Mouse (Mus musculus): ENCODE results near the gene Cyp8b1. TPM values are rescaled to one million over a fixed set of nuclear protein-coding genes. Genes with fewer than 3 reads are reported as not detected.

Gene Cyp8b1
- polyA plus RNA-seq, 1 experiment, result not detected

DNA sequence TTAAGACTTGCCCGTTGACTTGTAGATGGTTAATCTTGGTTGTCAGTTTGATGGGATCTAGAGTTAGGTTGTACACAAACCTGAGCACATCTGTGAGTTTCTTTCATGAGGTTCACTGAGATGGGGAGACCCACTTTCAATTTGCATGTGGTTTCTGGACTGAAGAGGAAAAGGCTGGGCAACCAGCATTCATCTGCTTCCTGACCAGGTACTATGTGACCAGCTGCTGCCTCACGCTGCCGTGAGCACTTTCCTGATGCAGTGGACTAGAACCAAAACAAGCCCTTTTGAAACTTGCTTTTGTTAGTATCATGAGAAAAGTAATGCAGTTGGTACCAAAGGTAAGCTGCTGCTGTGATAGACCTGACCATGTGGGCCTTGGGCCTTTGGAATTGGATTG, 26.9 kb upstream of the Cyp8b1 start:
- TF ChIP-seq TAL1 (IDR thresholded peaks at IDR 0.05; ENCODE audit: low read length) (no peak), GATA1 (IDR thresholded peaks at IDR 0.05; ENCODE audit: low read length) (no peak)
- H3K27me3 ChIP-seq (ENCODE audit: control insufficient read depth), result no peaks in the 10 kb centered on the region
- H3K4me3 ChIP-seq (replicated peaks), result no peak overlapping the region
- peaks cover 5% of the 10 kb centered on the region for H3K36me3 ChIP-seq (ENCODE audit: control insufficient read depth)
- peaks cover 4% of the 10 kb centered on the region for H3K4me1 ChIP-seq (ENCODE audit: control insufficient read depth)
- H3K9me3 ChIP-seq (ENCODE audit: control insufficient read depth, low read length), result no peaks in the 10 kb centered on the region

DNA sequence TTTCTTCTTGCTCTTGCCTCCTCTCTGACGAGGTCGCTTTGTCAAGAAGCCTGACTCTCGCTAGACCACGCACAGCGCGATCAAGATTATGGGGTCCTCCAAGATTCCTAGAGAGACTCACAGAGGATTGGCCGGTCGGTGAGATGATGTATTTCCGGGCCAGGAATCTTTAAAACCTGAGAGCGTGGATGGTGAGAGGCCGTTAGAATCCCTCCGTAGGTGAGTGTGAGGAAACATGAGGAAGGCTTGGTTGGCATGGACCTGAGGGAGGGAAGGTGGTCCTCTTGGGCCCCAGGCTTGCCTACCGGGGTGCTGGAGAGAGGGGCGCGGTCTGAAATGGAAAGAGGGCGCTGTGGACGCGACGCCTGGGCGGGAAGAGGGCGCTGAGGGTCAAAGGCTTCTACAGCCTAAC, 21.8 kb upstream of the Cyp8b1 start:
- Histone ChIP-seq H3K9me3 (ENCODE audit: control insufficient read depth, low read length) (no peaks in the 10 kb centered on the region), H3K4me3 (replicated peaks) (peak overlapping the region; percentile 63)
- no peak for TF ChIP-seq TAL1 (IDR thresholded peaks at IDR 0.05; ENCODE audit: low read length)
- TF ChIP-seq GATA1 (IDR thresholded peaks at IDR 0.05; ENCODE audit: low read length), result no peak

DNA sequence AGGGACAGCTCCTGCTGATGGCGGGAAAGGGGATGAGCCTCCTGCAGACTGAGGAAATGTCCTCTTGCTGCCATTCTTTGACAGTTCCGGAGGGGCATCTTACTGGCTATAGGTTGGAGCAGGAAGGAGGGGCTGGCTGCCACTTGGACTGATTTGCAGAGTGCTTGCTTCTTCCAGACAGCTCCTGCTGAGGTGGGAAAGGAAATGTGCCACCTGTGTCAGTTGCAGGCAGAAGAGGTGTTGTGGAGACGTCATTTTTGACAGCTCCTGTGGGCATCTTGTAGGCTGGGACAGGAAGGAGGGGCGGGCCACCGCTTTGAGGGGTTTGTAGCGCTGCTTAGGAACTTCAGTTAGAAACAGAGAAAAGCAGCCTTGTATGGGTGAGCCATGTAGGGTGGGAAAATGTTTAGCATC, 21.4 kb upstream of the Cyp8b1 start:
- H3K36me3 ChIP-seq (ENCODE audit: control insufficient read depth), result peaks cover 3% of the 10 kb centered on the region
- no peaks in the 10 kb centered on the region for H3K9me3 ChIP-seq (ENCODE audit: control insufficient read depth, low read length)
- TF ChIP-seq GATA1 (IDR thresholded peaks at IDR 0.05; ENCODE audit: low read length), result no peak
- TF ChIP-seq TAL1 (IDR thresholded peaks at IDR 0.05; ENCODE audit: low read length), result no peak
- peak overlapping the region; percentile 63 for H3K4me3 ChIP-seq (replicated peaks)
- peaks cover 12% of the 10 kb centered on the region for H3K4me1 ChIP-seq (ENCODE audit: control insufficient read depth)
- H3K27me3 ChIP-seq (ENCODE audit: control insufficient read depth), result no peaks in the 10 kb centered on the region

More for the DNA sequence above, 21.8 kb upstream of the Cyp8b1 start:
- Histone ChIP-seq H3K4me1 (ENCODE audit: control insufficient read depth) (peaks cover 12% of the 10 kb centered on the region), H3K27me3 (ENCODE audit: control insufficient read depth) (no peaks in the 10 kb centered on the region), H3K36me3 (ENCODE audit: control insufficient read depth) (peaks cover 3% of the 10 kb centered on the region)

DNA sequence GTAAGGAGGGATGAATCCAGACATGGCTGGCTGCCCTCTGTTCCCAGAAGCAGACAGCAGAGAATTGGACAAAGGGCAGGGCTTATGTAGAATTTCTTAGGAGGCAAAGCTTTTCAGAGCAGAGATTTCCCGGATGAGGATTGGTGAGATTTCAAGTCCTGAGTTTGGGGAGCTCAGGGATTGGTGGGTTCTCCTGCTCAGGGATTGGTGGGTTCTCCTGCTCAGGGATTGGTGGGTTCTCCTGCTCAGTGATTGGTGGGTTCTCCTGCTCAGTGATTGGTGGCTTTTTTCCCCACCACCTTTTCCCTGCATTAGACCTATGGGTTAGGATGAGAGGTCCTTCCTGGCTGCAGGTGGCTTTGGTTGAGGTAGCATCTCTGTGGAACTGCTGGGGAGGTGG, 20.8 kb upstream of the Cyp8b1 start:
- Histone ChIP-seq H3K4me3 (replicated peaks) (no peak overlapping the region), H3K27me3 (ENCODE audit: control insufficient read depth) (no peaks in the 10 kb centered on the region), H3K36me3 (ENCODE audit: control insufficient read depth) (peaks cover 3% of the 10 kb centered on the region), H3K9me3 (ENCODE audit: control insufficient read depth, low read length) (no peaks in the 10 kb centered on the region), H3K4me1 (ENCODE audit: control insufficient read depth) (peaks cover 12% of the 10 kb centered on the region)
- TF ChIP-seq GATA1 (IDR thresholded peaks at IDR 0.05; ENCODE audit: low read length), result no peak
- TF ChIP-seq TAL1 (IDR thresholded peaks at IDR 0.05; ENCODE audit: low read length), result no peak

DNA sequence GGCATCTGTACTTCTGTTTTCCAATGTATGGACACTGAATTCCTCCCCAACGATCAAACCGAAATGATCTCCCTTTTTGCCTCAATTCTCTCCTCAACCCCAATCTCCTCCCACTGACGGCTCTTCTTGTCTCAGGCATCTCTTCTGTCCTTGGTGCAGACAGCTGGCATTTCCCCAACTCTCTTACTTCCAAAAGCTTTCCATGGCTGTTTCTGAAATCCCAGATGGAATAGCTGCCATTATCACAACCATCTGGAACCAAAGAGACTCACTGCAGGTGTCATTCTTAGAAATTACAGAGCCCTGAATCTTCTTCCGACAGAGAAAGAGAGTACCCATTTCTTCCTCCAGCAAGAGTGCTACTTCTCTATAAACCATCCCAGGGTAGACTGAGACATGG, 18.8 kb upstream of the Cyp8b1 start:
- Histone ChIP-seq H3K27me3 (ENCODE audit: control insufficient read depth) (no peaks in the 10 kb centered on the region), H3K36me3 (ENCODE audit: control insufficient read depth) (no peaks in the 10 kb centered on the region; the same call in 1 of the 2 replicates)
- TF ChIP-seq TAL1 (IDR thresholded peaks at IDR 0.05; ENCODE audit: low read length) (no peak), GATA1 (IDR thresholded peaks at IDR 0.05; ENCODE audit: low read length) (no peak)

DNA sequence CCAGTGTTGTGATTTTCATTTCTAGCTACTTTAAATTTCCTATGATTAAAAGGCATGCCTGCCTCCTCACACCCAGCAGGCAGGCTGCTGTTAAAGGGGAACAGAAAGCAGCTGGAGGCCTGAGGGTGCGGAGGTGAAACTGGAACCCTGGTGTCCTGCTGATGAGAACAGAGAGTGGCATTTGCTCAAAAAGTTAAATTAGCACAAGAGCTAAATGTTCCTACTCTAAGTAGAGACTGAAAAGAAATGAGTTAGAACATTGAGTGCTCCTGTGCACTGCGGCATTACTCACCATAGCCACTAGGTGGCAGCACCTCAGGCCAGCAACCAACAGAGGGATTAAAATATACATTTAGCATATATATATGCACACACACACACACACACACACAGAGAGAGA, 12.4 kb upstream of the Cyp8b1 start:
- Histone ChIP-seq H3K9me3 (ENCODE audit: control insufficient read depth, low read length) (no peaks in the 10 kb centered on the region), H3K4me1 (ENCODE audit: control insufficient read depth) (no peaks in the 10 kb centered on the region), H3K4me3 (replicated peaks) (no peak overlapping the region), H3K27me3 (ENCODE audit: control insufficient read depth) (no peaks in the 10 kb centered on the region), H3K36me3 (ENCODE audit: control insufficient read depth) (no peaks in the 10 kb centered on the region)
- TF ChIP-seq TAL1 (IDR thresholded peaks at IDR 0.05; ENCODE audit: low read length) (no peak), GATA1 (IDR thresholded peaks at IDR 0.05; ENCODE audit: low read length) (no peak)

More for the DNA sequence above, 18.8 kb upstream of the Cyp8b1 start:
- Histone ChIP-seq H3K9me3 (ENCODE audit: control insufficient read depth, low read length) (no peaks in the 10 kb centered on the region), H3K4me3 (replicated peaks) (no peak overlapping the region), H3K4me1 (ENCODE audit: control insufficient read depth) (peaks cover 12% of the 10 kb centered on the region)

DNA sequence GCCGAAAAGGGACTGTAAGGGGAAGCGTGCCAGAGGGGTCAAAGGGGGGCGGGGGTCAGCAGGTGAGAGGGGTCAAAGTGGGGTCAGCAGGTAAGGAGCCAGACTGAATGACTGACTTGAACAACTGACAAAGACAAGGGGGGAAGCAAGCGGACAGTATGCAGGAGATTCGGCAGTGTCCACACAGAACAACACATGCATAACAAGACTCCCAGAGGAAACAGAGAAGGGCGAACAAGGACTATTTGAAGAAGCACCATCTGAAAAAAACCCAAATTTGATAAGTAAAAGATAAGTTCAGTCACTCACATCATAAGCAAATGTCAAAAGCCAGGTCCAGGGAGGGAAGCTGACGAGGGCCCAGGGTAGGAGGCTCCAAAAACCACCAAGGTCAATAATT, 11.6 kb upstream of the Cyp8b1 start:
- TF ChIP-seq TAL1 (IDR thresholded peaks at IDR 0.05; ENCODE audit: low read length) (no peak), GATA1 (IDR thresholded peaks at IDR 0.05; ENCODE audit: low read length) (no peak)
- Histone ChIP-seq H3K4me1 (ENCODE audit: control insufficient read depth) (no peaks in the 10 kb centered on the region), H3K36me3 (ENCODE audit: control insufficient read depth) (no peaks in the 10 kb centered on the region), H3K4me3 (replicated peaks) (no peak overlapping the region), H3K27me3 (ENCODE audit: control insufficient read depth) (no peaks in the 10 kb centered on the region), H3K9me3 (ENCODE audit: control insufficient read depth, low read length) (no peaks in the 10 kb centered on the region)

DNA sequence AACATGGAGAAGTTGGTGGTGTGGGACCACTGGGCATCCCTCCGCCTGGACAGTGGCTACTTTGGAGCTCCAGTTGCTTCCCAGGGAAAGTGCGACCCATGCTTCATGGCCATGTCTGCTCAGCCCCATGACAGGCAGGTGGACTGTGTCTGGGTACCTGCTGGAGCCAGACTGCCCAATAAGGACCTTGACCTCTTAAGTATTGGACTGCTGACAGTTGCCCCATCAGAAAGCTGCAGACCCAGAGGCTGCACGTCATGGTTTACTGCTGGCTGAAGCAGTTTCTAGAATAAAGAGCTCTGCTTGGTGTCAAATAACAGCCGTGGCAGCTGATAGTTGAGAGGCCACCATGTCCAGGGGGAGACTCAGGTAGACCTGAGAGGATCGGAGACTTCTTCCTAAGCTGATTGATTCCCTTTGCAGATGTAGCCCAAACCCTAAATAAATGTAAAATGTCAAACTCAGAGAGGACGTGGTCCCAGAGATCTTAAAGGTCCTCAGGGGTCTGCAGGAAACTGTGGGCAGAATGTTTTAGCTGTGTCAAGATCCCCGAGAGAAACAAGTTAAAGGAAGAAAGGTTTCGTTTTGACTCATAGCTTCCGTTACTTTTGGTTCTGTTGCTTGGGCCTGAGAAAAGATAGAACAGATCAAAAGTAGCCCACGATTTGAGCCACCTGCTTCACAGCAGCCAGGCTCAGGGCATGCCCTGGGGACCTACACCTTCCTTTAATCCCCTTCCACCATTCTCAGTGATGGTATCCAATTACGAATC, 10.7 kb upstream of the Cyp8b1 start:
- TF ChIP-seq GATA1 (IDR thresholded peaks at IDR 0.05; ENCODE audit: low read length) (no peak), TAL1 (IDR thresholded peaks at IDR 0.05; ENCODE audit: low read length) (no peak)
- Histone ChIP-seq H3K4me1 (ENCODE audit: control insufficient read depth) (no peaks in the 10 kb centered on the region), H3K27me3 (ENCODE audit: control insufficient read depth) (no peaks in the 10 kb centered on the region), H3K36me3 (ENCODE audit: control insufficient read depth) (no peaks in the 10 kb centered on the region), H3K4me3 (replicated peaks) (no peak overlapping the region), H3K9me3 (ENCODE audit: control insufficient read depth, low read length) (no peaks in the 10 kb centered on the region)

DNA sequence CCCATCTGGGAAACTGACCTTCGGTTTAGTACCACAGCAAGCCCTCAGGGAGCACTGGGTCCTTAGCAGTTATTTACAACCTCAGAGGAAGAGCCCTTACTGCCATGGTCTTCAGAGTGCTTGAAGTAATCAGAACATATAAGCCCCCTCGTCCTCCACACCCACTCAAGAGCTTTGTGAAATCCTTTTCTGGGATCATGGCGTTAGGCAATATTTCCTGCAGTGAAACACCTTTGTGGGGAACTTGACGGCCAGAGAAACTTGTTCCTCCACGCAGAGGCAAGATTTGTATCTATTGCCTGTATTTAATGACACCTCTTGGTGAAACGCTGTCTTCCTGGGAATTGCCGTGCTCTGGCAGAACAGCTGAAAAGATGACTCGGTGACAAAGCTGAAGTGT, 9.9 kb upstream of the Cyp8b1 start:
- Histone ChIP-seq H3K4me3 (replicated peaks) (no peak overlapping the region), H3K9me3 (ENCODE audit: control insufficient read depth, low read length) (no peaks in the 10 kb centered on the region), H3K36me3 (ENCODE audit: control insufficient read depth) (no peaks in the 10 kb centered on the region), H3K4me1 (ENCODE audit: control insufficient read depth) (no peaks in the 10 kb centered on the region), H3K27me3 (ENCODE audit: control insufficient read depth) (no peaks in the 10 kb centered on the region)
- no peak for TF ChIP-seq GATA1 (IDR thresholded peaks at IDR 0.05; ENCODE audit: low read length)
- TF ChIP-seq TAL1 (IDR thresholded peaks at IDR 0.05; ENCODE audit: low read length), result no peak
